Mouse (Mus musculus) heart, embryonic 16.5 days (tissue): ENCODE data around the gene Mia2. TPM values are rescaled to one million over a fixed set of nuclear protein-coding genes. Genes with fewer than 3 reads are reported as not detected.

Experiments used
- ATAC-seq: fragments of 200-750 bp; cut with Nextera tagmentation; replicated peaks from 2 replicates; pipeline ENCODE4 v1.8.0; 2017; ENCODE audit warnings: moderate number of reproducible peaks; ENCODE audit not compliant: insufficient read depth, low FRiP score; ENCODE audit errors: extremely low read depth
- H3K27ac ChIP-seq: fragments of 300-500 bp; sonication (generic); 2 replicates; pipeline ENCODE4 v1.5.1; 2014; ENCODE audit warnings: mild to moderate bottlenecking, low read length, control low read depth, moderate library complexity
- H3K27me3 ChIP-seq: fragments of 300-500 bp; sonication (generic); 2 replicates; pipeline ENCODE4 v1.6.1; 2014; ENCODE audit warnings: low read length, mixed read lengths; ENCODE audit not compliant: control insufficient read depth, insufficient read depth
- H3K36me3 ChIP-seq: fragments of 300-500 bp; sonication (generic); 2 replicates; pipeline ENCODE4 v1.6.1; 2014; ENCODE audit not compliant: control insufficient read depth, insufficient read depth
- H3K4me1 ChIP-seq: fragments of 300-500 bp; sonication (generic); 2 replicates; pipeline ENCODE4 v1.6.1; 2014; ENCODE audit warnings: low read length, mixed read lengths; ENCODE audit not compliant: control insufficient read depth, insufficient read depth
- H3K4me2 ChIP-seq: fragments of 300-500 bp; sonication (generic); 2 replicates; pipeline ENCODE4 v1.6.1; 2014; ENCODE audit warnings: low read depth, mild to moderate bottlenecking, control low read depth, low read length
- H3K4me3 ChIP-seq: fragments of 300-500 bp; sonication (generic); 2 replicates; pipeline ENCODE4 v1.5.1; 2014; ENCODE audit warnings: mild to moderate bottlenecking, control low read depth, low read length
- H3K9ac ChIP-seq: fragments of 300-500 bp; sonication (generic); 2 replicates; pipeline ENCODE4 v1.6.1; 2014; ENCODE audit warnings: low read length, control low read depth
- H3K9me3 ChIP-seq: fragments of 300-500 bp; sonication (generic); replicated peaks from 2 replicates; pipeline ENCODE4 v1.6.1; 2016; ENCODE audit warnings: low read length; ENCODE audit not compliant: control insufficient read depth
- WGBS: fragments of 180-500 bp; shearing (Covaris S2); extraction: QIAGEN DNeasy Blood & Tissue Kit; methylation state at CpG from one replicate; pipeline ENCODE4 v1.1.7; 2014; 5-methylcytosine and 5-hydroxymethylcytosine counted together
- polyA plus RNA-seq: library from polyadenylated mRNA; unstranded; fragments of >200 nt; fragmentation: Nextera tagmentation; extraction: Ambion mirVana; gene quantifications from 2 replicates; pipeline ENCODE4 v1.2.1, GENCODE M21; 2015

Mia2 gene
- polyA plus RNA-seq, 1 experiment from 2014 or later: 63.6 TPM

GRCm38 (mm10) chr12:59077883-59078282 is 17.7 kb upstream of the Mia2 start:
- Histone ChIP-seq H3K27me3 (no peaks in the 10 kb centered on the region), H3K4me3 (no peak overlapping the region), H3K4me1 (no peaks in the 10 kb centered on the region), H3K27ac (no peak overlapping the region), H3K36me3 (peaks cover 6% of the 10 kb centered on the region; the same call in 1 of the 2 replicates), H3K9ac (no peak overlapping the region), H3K9me3 (no peaks in the 10 kb centered on the region), H3K4me2 (no peak overlapping the region)
- ATAC-seq: no peak
- WGBS: 94% methylated on average over 3 of the region's 3 CpGs

- H3K27ac ChIP-seq: no peak overlapping the region
- no peaks in the 10 kb centered on the region for H3K27me3 ChIP-seq
- H3K9ac ChIP-seq: no peak overlapping the region
- ATAC-seq: no peak
- no peak overlapping the region for H3K4me3 ChIP-seq
- H3K4me1 ChIP-seq: no peaks in the 10 kb centered on the region
- H3K9me3 ChIP-seq: no peaks in the 10 kb centered on the region
- 83% methylated on average over 4 of the region's 4 CpGs for WGBS
- no peak overlapping the region for H3K4me2 ChIP-seq
- H3K36me3 ChIP-seq: no peaks in the 10 kb centered on the region
Observed at GRCm38 (mm10) chr12:59080461-59080860, 15.1 kb upstream of the Mia2 start.

- no peak for ATAC-seq
- Histone ChIP-seq H3K27me3 (no peaks in the 10 kb centered on the region), H3K4me1 (no peaks in the 10 kb centered on the region), H3K36me3 (no peaks in the 10 kb centered on the region), H3K9me3 (no peaks in the 10 kb centered on the region), H3K4me2 (no peak overlapping the region), H3K9ac (no peak overlapping the region), H3K4me3 (no peak overlapping the region), H3K27ac (no peak overlapping the region)
- 61% methylated on average over 5 of the region's 5 CpGs for WGBS
Observed at GRCm38 (mm10) chr12:59084446-59084845, 11.2 kb upstream of the Mia2 start.

- Histone ChIP-seq H3K9me3 (no peaks in the 10 kb centered on the region), H3K4me2 (no peak overlapping the region), H3K4me3 (no peak overlapping the region), H3K27ac (no peak overlapping the region), H3K4me1 (no peaks in the 10 kb centered on the region), H3K36me3 (no peaks in the 10 kb centered on the region), H3K27me3 (no peaks in the 10 kb centered on the region), H3K9ac (no peak overlapping the region)
- WGBS: 74% methylated on average over 5 of the region's 5 CpGs
- no peak for ATAC-seq
Observed at GRCm38 (mm10) chr12:59086171-59086570, 9.4 kb upstream of the Mia2 start.

- Histone ChIP-seq H3K36me3 (no peaks in the 10 kb centered on the region), H3K4me3 (no peak overlapping the region), H3K4me1 (no peaks in the 10 kb centered on the region), H3K4me2 (no peak overlapping the region), H3K9ac (no peak overlapping the region), H3K9me3 (no peaks in the 10 kb centered on the region), H3K27me3 (no peaks in the 10 kb centered on the region), H3K27ac (no peak overlapping the region)
- 36% methylated on average over 2 of the region's 2 CpGs for WGBS
- ATAC-seq: no peak
Observed at GRCm38 (mm10) chr12:59093543-59093942, 2.1 kb upstream of the Mia2 start.

GRCm38 (mm10) chr12:59104771-59105170 is 9.2 kb downstream of the Mia2 start:
- Histone ChIP-seq H3K4me1 (no peaks in the 10 kb centered on the region), H3K9me3 (no peaks in the 10 kb centered on the region), H3K9ac (no peak overlapping the region), H3K36me3 (no peaks in the 10 kb centered on the region), H3K4me2 (no peak overlapping the region), H3K27me3 (no peaks in the 10 kb centered on the region), H3K27ac (no peak overlapping the region), H3K4me3 (no peak overlapping the region)
- no peak for ATAC-seq
- WGBS: 45% methylated on average over 5 of the region's 5 CpGs

GRCm38 (mm10) chr12:59105914-59106313 is 10.3 kb downstream of the Mia2 start:
- no peak overlapping the region for H3K27ac ChIP-seq
- ATAC-seq: no peak
- no peaks in the 10 kb centered on the region for H3K9me3 ChIP-seq
- no peaks in the 10 kb centered on the region for H3K4me1 ChIP-seq
- no peaks in the 10 kb centered on the region for H3K27me3 ChIP-seq
- WGBS: 76% methylated on average over 6 of the region's 6 CpGs
- no peak overlapping the region for H3K9ac ChIP-seq
- H3K4me3 ChIP-seq: no peak overlapping the region
- no peak overlapping the region for H3K4me2 ChIP-seq
- no peaks in the 10 kb centered on the region for H3K36me3 ChIP-seq

GRCm38 (mm10) chr12:59106491-59106890 is 10.9 kb downstream of the Mia2 start:
- no peaks in the 10 kb centered on the region for H3K9me3 ChIP-seq
- WGBS: 79% methylated on average over 5 of the region's 5 CpGs

GRCm38 (mm10) chr12:59107926-59108325 is 12.3 kb downstream of the Mia2 start:
- H3K27ac ChIP-seq: no peak overlapping the region
- H3K27me3 ChIP-seq: no peaks in the 10 kb centered on the region
- H3K9me3 ChIP-seq: no peaks in the 10 kb centered on the region
- H3K4me2 ChIP-seq: no peak overlapping the region
- no peaks in the 10 kb centered on the region for H3K36me3 ChIP-seq
- H3K4me3 ChIP-seq: no peak overlapping the region
- H3K4me1 ChIP-seq: no peaks in the 10 kb centered on the region
- 77% methylated on average over 4 of the region's 4 CpGs for WGBS
- no peak overlapping the region for H3K9ac ChIP-seq
- ATAC-seq: no peak

More at GRCm38 (mm10) chr12:59106491-59106890, 10.9 kb downstream of the Mia2 start:
- Histone ChIP-seq H3K27me3 (no peaks in the 10 kb centered on the region), H3K4me3 (no peak overlapping the region), H3K4me2 (no peak overlapping the region), H3K36me3 (no peaks in the 10 kb centered on the region), H3K9ac (no peak overlapping the region), H3K27ac (no peak overlapping the region), H3K4me1 (no peaks in the 10 kb centered on the region)
- ATAC-seq: no peak

- Histone ChIP-seq H3K4me3 (no peak overlapping the region), H3K36me3 (no peaks in the 10 kb centered on the region), H3K27ac (no peak overlapping the region), H3K9me3 (no peaks in the 10 kb centered on the region), H3K4me1 (no peaks in the 10 kb centered on the region), H3K27me3 (no peaks in the 10 kb centered on the region), H3K4me2 (no peak overlapping the region), H3K9ac (no peak overlapping the region)
- no peak for ATAC-seq
- WGBS: 47% methylated on average over 3 of the region's 3 CpGs
Observed at GRCm38 (mm10) chr12:59117184-59117583, 21.6 kb downstream of the Mia2 start.
